Mouse (Mus musculus): ENCODE measurements at regions not wholly inside any gene's neighbourhood (a gene's known extent, or its start where the extent isn't known, plus 50 kb on each side); places are given as distances from the start of the nearest gene placed in this dataset.

GRCm38 (mm10) chrX:21433501-21433900, 50.8 kb upstream of the Agtr2 start:
- no peak for TF ChIP-seq CTCF (IDR thresholded peaks at IDR 0.05; ENCODE audit: low read depth)
- no peak for TF ChIP-seq EP300 (IDR thresholded peaks at IDR 0.05; ENCODE audit: low read depth)
